Mouse (Mus musculus) ES-E14 (cell line): ENCODE results near the gene Gm13290.
"Not testable (repeated sequence)": the region's sequence is repeated elsewhere in the genome, so short reads cannot be mapped to it uniquely, and the experiment has no call there.

ENCODE experiments used
- CHD2 ChIP-seq: IDR thresholded peaks from 2 replicates; pipeline ENCODE4 v1.6.1; 2014; ENCODE audit warnings: mild to moderate bottlenecking, low read depth, low read length, inconsistent platforms
- HCFC1 ChIP-seq: IDR thresholded peaks from 2 replicates; pipeline ENCODE4 v1.6.1; 2012; ENCODE audit warnings: low read length, inconsistent platforms, borderline replicate concordance; ENCODE audit not compliant: insufficient read depth
- ZC3H11A ChIP-seq: IDR thresholded peaks from 2 replicates; pipeline ENCODE4 v1.6.1; 2012; ENCODE audit warnings: low read depth, mild to moderate bottlenecking, inconsistent platforms, low read length, borderline replicate concordance

DNA sequence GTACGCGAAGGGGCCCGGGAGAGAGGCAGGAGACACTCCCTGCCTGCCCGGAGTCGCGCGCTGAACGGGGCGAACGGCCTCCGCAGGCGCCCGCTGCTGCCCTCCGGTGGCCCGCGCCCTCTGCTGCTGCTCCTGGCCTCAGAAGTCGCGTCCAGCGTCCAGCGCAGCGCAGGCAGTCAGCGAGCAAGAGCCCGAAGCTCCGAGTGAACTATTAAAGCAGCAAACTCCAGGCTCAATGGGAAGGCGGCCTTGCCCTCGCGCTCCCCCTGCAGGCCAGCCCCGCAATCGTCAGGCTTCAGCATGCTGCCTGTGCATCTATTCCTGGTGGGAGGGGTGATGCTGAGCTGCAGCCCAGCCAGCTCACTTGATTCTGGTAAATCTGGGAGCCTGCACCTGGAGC is 5.9 kb downstream of the Gm13290 start, which contains the start of gene Gm13272:
- not testable (repeated sequence) for TF ChIP-seq HCFC1, ZC3H11A, CHD2
